Mouse (Mus musculus) liver, embryonic 14.5 days (tissue): ENCODE measurements around the gene Rad23a.

Experiments used
- CTCF ChIP-seq: IDR thresholded peaks from 2 replicates; pipeline ENCODE4 v1.5.1; 2016; ENCODE audit warnings: antibody characterized with exemption, low read depth, control low read depth
- EP300 ChIP-seq: IDR thresholded peaks from 2 replicates; pipeline ENCODE4 v1.6.1; 2016; ENCODE audit warnings: antibody characterized with exemption, low read depth

GRCm38 (mm10) chr8:84837912-84838470 lies 2.5 kb downstream of the Rad23a start:
- TF ChIP-seq CTCF: no peak
- TF ChIP-seq EP300: no peak
